Mouse (Mus musculus) kidney, adult 2 months (tissue): ENCODE measurements at regions not wholly inside any gene's neighbourhood (a gene's known extent, or its start where the extent isn't known, plus 50 kb on each side); places are given as distances from the start of the nearest gene placed in this dataset.

Experiments
- CTCF ChIP-seq: fragments of 200-500 bp; conservative IDR thresholded peaks from 2 replicates; pipeline ENCODE4 v1.5.1; 2011; ENCODE audit warnings: low read depth, mild to moderate bottlenecking, control low read depth, low read length, moderate library complexity, mixed read lengths; ENCODE audit not compliant: insufficient read depth, insufficient read length
- POLR2A ChIP-seq: fragments of 200-500 bp; IDR thresholded peaks from one replicate; pipeline ENCODE4 v1.6.1; 2011; ENCODE audit warnings: low read depth, low read length, control low read depth

GRCm38 (mm10) chr8:128180214-128180613 lies 178.2 kb upstream of the Nrp1 start:
- TF ChIP-seq CTCF = no peak
- TF ChIP-seq POLR2A = no peak
